Mouse (Mus musculus) midbrain, embryonic 11.5 days (tissue): ENCODE results near the gene Tmem59l. TPM values are rescaled to one million over a fixed set of nuclear protein-coding genes. Genes with fewer than 3 reads are reported as not detected.

Experiments
- ATAC-seq: fragments of 200-750 bp; cut with Nextera tagmentation; 2 replicates; pipeline ENCODE4 v1.8.0; 2017; ENCODE audit warnings: moderate TSS enrichment, moderate library complexity; ENCODE audit not compliant: low FRiP score
- DNase-seq: peaks from one replicate; pipeline ENCODE4 v3.0.0; 2015; ENCODE audit warnings: low spot score; ENCODE audit errors: missing footprints
- H3K27ac ChIP-seq: fragments of 300-500 bp; sonication (generic); 2 replicates; pipeline ENCODE4 v1.5.1; 2014; ENCODE audit warnings: low read depth, low read length
- H3K27me3 ChIP-seq: fragments of 300-500 bp; sonication (generic); 2 replicates; pipeline ENCODE4 v1.6.1; 2014; ENCODE audit warnings: mild to moderate bottlenecking, low read length, moderate library complexity, mixed read lengths; ENCODE audit not compliant: control insufficient read depth, insufficient read depth
- H3K36me3 ChIP-seq: fragments of 300-500 bp; sonication (generic); 2 replicates; pipeline ENCODE4 v1.6.1; 2014; ENCODE audit warnings: mild to moderate bottlenecking, low read length, moderate library complexity, mixed read lengths; ENCODE audit not compliant: control insufficient read depth, insufficient read depth
- H3K4me1 ChIP-seq: fragments of 300-500 bp; sonication (generic); 2 replicates; pipeline ENCODE4 v1.6.1; 2014; ENCODE audit warnings: low read length; ENCODE audit not compliant: control insufficient read depth, insufficient read depth
- H3K4me2 ChIP-seq: fragments of 300-500 bp; sonication (generic); 2 replicates; pipeline ENCODE4 v1.6.1; 2014; ENCODE audit warnings: mild to moderate bottlenecking, moderate library complexity
- H3K4me3 ChIP-seq: fragments of 300-500 bp; sonication (generic); 2 replicates; pipeline ENCODE4 v1.5.1; 2014; ENCODE audit warnings: low read depth, low read length
- H3K9ac ChIP-seq: fragments of 300-500 bp; sonication (generic); 2 replicates; pipeline ENCODE4 v1.6.1; 2014; ENCODE audit warnings: low read length
- H3K9me3 ChIP-seq: fragments of 300-500 bp; sonication (generic); 2 replicates; pipeline ENCODE4 v1.6.1; 2016; ENCODE audit warnings: low read length; ENCODE audit not compliant: control insufficient read depth
- WGBS: fragments of 180-500 bp; shearing (Covaris S2); extraction: QIAGEN DNeasy Blood & Tissue Kit; methylation state at CpG from one replicate; pipeline ENCODE4 v1.1.7; 2014; 5-methylcytosine and 5-hydroxymethylcytosine counted together
- polyA plus RNA-seq: library from polyadenylated mRNA; unstranded; fragments of >200 nt; fragmentation: Nextera tagmentation; extraction: Ambion mirVana; gene quantifications from 2 replicates; pipeline ENCODE4 v1.2.1, GENCODE M21; 2014

The Tmem59l gene
- polyA plus RNA-seq, 1 experiment from 2014 or later = 12.3 TPM

DNA sequence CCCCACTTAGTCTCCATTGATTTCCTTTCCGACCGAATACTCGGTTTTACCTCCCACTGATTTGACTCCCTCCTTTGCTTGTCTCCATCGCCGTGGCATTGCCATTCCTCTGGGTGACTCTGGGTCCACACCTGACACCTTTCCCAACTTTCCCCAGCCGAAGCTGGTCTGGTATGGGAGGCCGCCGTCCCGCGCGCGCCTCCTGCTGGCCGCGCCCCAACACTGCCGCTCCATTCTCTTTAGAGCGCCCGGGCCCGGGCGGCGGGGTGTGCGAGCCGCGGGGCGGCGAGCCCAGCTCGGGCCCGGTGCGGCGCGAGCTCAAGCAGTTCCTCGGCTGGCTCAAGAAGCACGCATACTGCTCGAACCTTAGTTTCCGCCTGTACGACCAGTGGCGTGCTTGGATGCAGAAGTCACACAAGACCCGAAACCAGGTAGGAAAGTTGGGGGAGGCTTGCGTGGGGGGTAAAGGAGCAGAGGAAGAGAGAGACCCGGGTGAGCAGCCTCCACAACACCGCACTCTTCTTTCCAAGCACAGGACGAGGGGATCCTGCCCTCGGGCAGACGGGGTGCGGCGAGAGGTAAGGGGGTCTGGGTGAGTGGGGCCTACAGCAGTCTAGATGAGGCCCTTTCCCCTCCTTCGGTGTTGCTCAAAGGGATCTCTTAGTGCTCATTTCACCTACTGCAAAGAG, 16.0 kb upstream of the Tmem59l start:
- Histone ChIP-seq H3K27ac (no peak overlapping the region), H3K4me3 (no peak overlapping the region), H3K4me1 (peaks cover 18% of the 10 kb centered on the region), H3K27me3 (peaks cover 55% of the 10 kb centered on the region), H3K9me3 (no peaks in the 10 kb centered on the region), H3K4me2 (no peak overlapping the region), H3K36me3 (0 out of 2 replicates have a peak, but pooled peaks cover 5% of the 10 kb centered on the region), H3K9ac (no peak overlapping the region; the same call in 1 of the 2 replicates)
- WGBS = 12% methylated on average over 46 of the region's 46 CpGs
- ATAC-seq (no peak), DNase-seq (peak; percentile 98)

DNA sequence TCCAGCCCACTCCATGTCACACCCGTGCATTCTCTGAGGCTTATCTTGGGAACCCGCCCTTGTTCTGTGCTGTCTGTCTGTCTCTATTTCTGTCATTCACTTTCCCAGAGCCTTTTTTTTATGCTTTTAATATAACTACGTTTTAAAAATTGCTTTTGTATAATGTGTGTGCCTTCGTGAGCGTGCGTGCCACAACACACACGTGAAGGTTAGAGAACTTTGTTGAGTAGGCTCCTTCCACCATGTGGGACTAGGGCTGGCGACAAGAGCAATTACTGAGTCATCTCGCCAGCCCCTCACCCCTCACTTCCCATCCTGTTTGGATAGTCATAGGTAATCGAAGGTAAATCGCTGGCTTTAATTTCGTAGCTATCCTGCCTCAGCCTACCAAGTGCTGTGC, 15.4 kb upstream of the Tmem59l start:
- Histone ChIP-seq H3K36me3 (0 out of 2 replicates have a peak, but pooled peaks cover 2% of the 10 kb centered on the region), H3K27ac (no peak overlapping the region), H3K9me3 (no peaks in the 10 kb centered on the region), H3K4me2 (no peak overlapping the region), H3K27me3 (peaks cover 59% of the 10 kb centered on the region), H3K4me1 (peaks cover 15% of the 10 kb centered on the region), H3K9ac (no peak overlapping the region), H3K4me3 (no peak overlapping the region)
- WGBS = 33% methylated on average over 12 of the region's 12 CpGs
- ATAC-seq = no peak
- DNase-seq = no peak

DNA sequence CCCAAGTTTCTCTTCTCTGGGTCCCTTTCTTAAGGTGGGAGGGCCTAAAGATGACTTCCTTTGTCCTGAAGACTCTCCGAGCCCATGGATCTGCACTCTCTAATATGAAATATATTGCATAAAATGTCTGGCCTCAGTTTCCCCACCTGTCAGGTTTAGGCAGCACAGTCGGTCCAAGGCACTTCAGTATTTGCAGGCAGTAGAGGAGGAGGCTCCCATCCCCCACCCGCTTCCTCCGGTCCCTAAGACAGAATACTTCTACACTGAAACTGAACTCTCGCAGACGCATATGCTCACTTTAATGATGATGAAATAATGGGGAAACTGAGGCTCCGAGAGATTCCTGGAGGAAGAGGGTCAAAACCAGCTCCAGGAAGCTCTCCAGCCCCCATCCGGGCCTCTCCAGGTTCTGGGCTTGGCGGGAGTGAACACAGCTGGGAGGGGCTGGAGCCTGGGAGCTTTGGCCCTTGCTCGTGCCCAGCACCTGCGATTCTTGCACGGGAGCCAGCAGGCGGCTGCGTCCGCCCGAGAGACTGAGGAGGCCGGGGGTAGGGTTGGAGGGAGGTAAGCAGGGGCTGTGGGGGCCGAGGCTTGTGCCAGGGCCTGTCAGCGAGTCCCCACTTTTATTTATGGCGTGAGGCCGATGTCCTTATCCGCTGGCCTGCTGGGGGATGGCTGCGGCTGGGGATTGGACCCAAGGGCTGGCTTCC, 14.8 kb upstream of the Tmem59l start:
- ATAC-seq (no peak), DNase-seq (peak; percentile 86)
- H3K9me3 ChIP-seq = no peaks in the 10 kb centered on the region
- H3K4me2 ChIP-seq = no peak overlapping the region
- H3K36me3 ChIP-seq = no peaks in the 10 kb centered on the region
- H3K4me3 ChIP-seq = no peak overlapping the region
- H3K27ac ChIP-seq = no peak overlapping the region
- H3K4me1 ChIP-seq = peaks cover 14% of the 10 kb centered on the region
- WGBS = 14% methylated on average over 23 of the region's 23 CpGs
- H3K27me3 ChIP-seq = peaks cover 64% of the 10 kb centered on the region
- peak overlapping the region; percentile 10; the same call in 1 of the 2 replicates for H3K9ac ChIP-seq

DNA sequence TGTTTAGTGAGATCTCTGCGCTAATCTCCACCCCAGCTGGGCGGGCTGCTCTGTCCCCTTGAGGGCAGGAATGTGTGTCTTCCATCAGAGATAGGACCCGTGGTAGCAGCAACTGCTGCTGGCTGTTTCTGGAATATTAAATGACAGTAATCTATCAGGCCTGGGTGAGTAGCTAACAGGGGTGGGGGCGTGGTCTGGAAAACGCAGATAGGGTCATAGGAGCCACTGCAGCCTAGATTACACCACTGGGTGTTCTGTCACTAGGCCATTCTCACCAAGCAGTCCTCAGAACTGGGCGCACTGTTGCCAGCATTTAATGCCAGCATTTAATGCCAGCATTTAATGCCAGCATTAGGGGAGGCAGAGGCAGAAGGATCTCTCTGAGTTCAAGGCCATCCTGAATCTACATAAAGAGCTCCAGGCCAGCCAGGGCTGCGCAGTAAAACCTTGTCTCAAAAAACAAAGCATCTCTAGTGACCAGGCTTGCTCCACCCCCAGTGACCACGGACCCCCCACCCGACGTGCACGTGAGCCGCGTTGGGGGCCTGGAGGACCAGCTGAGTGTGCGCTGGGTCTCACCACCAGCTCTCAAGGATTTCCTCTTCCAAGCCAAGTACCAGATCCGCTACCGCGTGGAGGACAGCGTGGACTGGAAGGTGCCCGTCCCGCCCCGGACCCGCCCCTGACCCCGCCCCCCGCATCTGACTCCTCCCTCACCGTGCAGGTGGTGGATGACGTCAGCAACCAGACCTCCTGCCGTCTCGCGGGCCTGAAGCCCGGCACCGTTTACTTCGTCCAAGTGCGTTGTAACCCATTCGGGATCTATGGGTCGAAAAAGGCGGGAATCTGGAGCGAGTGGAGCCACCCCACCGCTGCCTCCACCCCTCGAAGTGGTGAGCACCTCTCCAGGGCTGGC, 13.5 kb upstream of the Tmem59l start:
- peaks cover 8% of the 10 kb centered on the region for H3K4me1 ChIP-seq
- peaks cover 77% of the 10 kb centered on the region for H3K27me3 ChIP-seq
- no peak overlapping the region for H3K9ac ChIP-seq
- ATAC-seq = no peak
- H3K4me3 ChIP-seq = no peak overlapping the region
- DNase-seq = peak; percentile 79
- no peaks in the 10 kb centered on the region for H3K9me3 ChIP-seq
- WGBS = 8% methylated on average over 37 of the region's 39 CpGs
- H3K4me2 ChIP-seq = peak overlapping the region; percentile 25
- no peaks in the 10 kb centered on the region for H3K36me3 ChIP-seq
- no peak overlapping the region for H3K27ac ChIP-seq

DNA sequence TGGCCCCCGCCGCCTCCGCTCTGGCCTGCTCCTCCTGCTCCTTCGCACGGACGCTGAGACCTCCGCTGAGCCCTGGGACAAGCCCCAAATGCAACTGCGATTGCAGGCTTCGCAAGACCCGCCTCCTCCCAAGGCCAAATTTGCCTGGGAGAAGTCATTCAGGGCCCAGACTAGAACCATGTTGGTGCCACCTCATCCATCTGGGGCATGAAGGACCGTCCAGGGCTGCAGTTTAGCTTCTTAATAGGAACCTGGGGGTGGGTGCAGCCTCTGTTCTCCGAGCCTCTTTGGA, 8.6 kb upstream of the Tmem59l start:
- 3% methylated on average over 12 of the region's 12 CpGs for WGBS
- H3K4me1 ChIP-seq = peaks cover 17% of the 10 kb centered on the region
- H3K4me3 ChIP-seq = no peak overlapping the region
- no peak for ATAC-seq
- H3K36me3 ChIP-seq = no peaks in the 10 kb centered on the region
- H3K4me2 ChIP-seq = no peak overlapping the region
- DNase-seq = no peak
- H3K9me3 ChIP-seq = no peaks in the 10 kb centered on the region
- peaks cover 93% of the 10 kb centered on the region for H3K27me3 ChIP-seq
- H3K9ac ChIP-seq = no peak overlapping the region
- no peak overlapping the region for H3K27ac ChIP-seq

DNA sequence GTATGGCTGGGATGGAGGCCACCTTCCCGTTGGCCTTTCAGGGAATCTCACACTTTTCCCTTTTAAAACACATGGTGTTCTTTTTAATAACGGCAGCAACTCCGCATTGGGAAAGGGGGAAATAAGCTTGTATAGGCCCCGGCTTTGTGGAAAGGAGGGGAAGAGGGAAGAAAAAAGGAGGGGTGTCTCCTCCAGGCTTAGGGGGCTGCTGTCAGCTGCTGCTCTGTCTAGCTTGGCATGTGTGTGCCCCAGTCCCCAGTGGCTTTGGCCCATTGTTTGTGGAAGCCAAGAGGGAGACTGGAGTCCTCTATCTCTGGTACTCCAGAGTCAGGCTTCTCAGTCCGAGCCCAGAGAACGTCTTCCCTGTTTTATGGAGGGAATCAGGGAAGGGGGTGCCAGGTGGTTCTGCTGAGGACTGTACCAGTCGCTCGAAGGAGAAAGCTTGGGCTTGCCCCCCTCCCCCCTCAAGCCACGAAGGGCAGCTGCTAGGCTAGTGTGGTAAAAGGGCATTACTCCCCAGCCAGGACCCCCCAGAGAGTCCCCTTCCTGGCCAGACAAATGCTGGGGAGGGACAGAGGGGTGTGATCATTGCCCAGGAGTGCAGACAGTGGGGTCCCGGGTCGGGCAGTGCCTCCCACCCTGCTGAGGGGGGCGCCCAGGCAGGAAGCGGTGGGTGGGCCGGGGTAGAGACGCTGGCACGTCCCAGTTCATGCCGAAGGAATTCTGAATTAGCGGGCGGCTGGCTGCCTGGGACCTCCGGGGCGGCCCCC, 8.0 kb upstream of the Tmem59l start:
- no peak for ATAC-seq
- DNase-seq = peak; percentile 95
- no peak overlapping the region for H3K27ac ChIP-seq
- H3K9ac ChIP-seq = no peak overlapping the region
- peaks cover 93% of the 10 kb centered on the region for H3K27me3 ChIP-seq
- H3K4me1 ChIP-seq = peaks cover 17% of the 10 kb centered on the region
- no peak overlapping the region for H3K4me2 ChIP-seq
- H3K9me3 ChIP-seq = no peaks in the 10 kb centered on the region
- H3K4me3 ChIP-seq = no peak overlapping the region
- no peaks in the 10 kb centered on the region for H3K36me3 ChIP-seq
- WGBS = 3% methylated on average over 17 of the region's 21 CpGs

DNA sequence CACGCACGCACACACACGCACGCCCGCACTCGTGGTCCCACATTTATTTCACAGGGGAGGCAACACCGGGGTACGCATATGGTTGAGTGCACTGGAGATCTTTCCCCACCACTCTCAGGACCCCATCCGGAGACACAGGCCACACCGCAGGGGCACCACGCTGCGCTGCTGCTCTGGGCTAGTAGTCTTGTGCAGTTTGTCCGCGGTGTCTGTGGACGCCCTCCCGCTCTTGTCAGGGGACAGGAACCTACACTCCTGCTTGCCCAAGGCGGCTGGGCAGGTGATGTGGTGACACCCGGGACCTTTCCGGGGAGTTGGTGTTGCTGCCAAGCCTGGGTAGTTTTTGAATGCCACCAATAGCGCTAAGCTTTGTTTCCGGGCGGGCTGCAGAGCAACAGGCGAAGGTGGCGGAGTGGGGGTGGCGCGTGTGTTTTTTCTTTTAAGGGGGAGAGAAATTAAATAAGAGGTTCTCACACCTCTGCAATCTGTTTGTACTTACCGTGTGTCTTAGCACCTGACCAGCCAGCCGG, 7.3 kb upstream of the Tmem59l start:
- H3K27ac ChIP-seq = no peak overlapping the region
- ATAC-seq (no peak), DNase-seq (peak; percentile 94)
- H3K9ac ChIP-seq = no peak overlapping the region
- peaks cover 93% of the 10 kb centered on the region for H3K27me3 ChIP-seq
- H3K36me3 ChIP-seq = no peaks in the 10 kb centered on the region
- H3K4me1 ChIP-seq = peaks cover 20% of the 10 kb centered on the region
- H3K4me3 ChIP-seq = no peak overlapping the region
- 1% methylated on average over 28 of the region's 28 CpGs for WGBS
- H3K4me2 ChIP-seq = no peak overlapping the region
- no peaks in the 10 kb centered on the region for H3K9me3 ChIP-seq

DNA sequence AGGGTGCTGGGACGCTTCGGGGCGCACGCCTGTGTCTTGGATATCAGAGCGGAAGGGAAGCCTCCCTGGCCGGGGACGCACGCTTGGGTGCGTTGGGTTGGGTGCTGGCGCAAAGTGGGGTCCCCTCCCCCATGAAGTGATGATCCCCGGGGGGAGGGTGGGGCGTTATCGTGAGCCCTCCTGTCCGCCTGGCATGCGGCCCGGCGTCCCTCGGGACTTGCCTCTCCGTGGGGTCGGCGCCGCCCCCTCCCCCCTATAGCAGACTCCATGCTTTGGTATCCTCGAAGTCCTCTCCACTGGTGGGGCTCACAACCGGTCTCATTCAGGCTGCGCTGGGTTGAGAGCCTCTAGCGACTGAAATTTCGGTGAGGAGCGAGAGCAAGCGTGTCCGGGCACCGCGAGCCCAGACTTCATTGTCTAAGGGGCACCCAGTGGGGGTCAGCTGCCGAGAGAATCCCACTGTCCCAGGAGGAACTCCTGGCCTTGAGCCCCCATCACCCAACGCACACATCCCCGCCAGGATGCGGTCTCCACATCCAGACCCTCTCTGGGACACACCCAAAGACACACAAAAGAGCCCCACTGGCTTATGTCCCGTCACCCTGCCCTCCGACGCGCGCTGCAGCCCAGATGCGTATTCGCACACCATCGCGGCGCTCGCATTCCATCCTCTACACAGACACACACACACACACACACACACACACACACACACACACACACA, 6.7 kb upstream of the Tmem59l start:
- H3K4me3 ChIP-seq = peak overlapping the region; percentile 28; the same call in 1 of the 2 replicates
- no peak for ATAC-seq
- H3K4me1 ChIP-seq = peaks cover 26% of the 10 kb centered on the region
- peaks cover 95% of the 10 kb centered on the region for H3K27me3 ChIP-seq
- peak overlapping the region; percentile 39; the same call in 1 of the 2 replicates for H3K4me2 ChIP-seq
- no peak overlapping the region for H3K27ac ChIP-seq
- H3K36me3 ChIP-seq = no peaks in the 10 kb centered on the region
- no peaks in the 10 kb centered on the region for H3K9me3 ChIP-seq
- peak; percentile 94 for DNase-seq
- no peak overlapping the region for H3K9ac ChIP-seq
- 2% methylated on average over 46 of the region's 47 CpGs for WGBS
